Mouse (Mus musculus) embryo, embryonic 11 days (tissue): ENCODE results near the gene Dnajc22.

Source experiments
- DNase-seq: peaks from one replicate; pipeline ENCODE4 v3.0.0-alpha.2; 2015

The Dnajc22 gene

GRCm38 (mm10) chr15:99116539-99116938, 23.6 kb downstream of the Dnajc22 start:
- DNase-seq = no peak

GRCm38 (mm10) chr15:99120814-99121213, 27.8 kb downstream of the Dnajc22 start:
- no peak for DNase-seq

DNA sequence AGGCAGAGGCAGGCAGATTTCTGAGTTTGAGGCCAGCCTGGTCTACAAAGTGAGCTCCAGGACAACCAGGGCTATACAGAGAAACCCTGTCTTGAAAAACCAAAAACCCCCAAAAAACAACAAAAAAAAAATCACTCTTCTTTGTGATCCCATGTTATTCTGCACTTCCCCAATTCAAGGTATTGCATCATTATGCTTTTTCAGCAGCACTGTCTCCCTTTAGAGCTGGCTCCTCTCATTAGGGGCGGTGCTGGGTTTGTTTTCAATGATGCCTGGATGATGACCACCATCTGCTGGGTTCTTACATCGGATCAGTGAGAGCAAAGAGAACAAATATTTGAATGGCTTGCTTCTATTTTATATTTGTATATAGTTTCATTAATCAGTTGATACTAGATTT, 29.7 kb downstream of the Dnajc22 start:
- DNase-seq = no peak

- no peak for DNase-seq
Measured at GRCm38 (mm10) chr15:99125711-99126080, 32.7 kb downstream of the Dnajc22 start, which contains the start of gene Spats2. Gene Spats2, plus strand, starts transcription at chr15:99125916.

DNA sequence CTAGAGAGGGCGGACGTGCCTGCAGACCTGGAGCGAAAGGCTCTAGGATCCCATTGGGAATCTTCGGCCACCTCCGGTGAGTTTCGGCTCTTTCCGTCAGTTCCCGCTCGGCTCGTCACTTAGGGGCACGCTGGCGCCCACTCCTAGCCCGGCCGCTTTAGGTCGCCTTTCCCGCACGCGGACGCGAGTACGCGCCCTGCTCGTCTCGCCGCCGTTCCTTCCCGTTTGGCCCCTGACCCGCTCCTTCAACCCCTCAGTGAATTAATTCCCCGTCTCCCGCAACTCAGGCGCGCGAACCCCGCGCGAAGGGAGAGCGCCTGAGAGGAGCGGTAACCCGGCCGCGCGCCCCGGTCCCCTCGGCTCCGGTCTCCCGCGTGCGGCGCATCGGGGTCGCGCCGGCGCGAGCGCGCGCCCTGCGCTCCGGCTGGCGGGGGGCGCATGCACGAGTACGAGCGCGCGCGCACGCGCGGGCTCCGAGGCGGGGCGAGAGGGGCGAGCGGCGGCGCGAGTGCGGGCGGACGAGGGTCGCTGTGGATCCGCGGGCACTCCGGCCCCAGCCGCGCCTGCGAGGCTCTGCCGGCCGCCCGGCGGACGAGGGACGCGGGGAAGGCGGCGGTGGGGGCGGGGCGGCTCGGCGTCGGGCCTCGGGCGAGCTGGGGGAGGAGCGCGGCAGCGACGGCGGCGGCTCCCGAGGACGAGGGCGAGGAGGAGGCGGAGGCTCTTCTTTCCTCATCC, 33.3 kb downstream of the Dnajc22 start:
- DNase-seq = peak; percentile 96

DNA sequence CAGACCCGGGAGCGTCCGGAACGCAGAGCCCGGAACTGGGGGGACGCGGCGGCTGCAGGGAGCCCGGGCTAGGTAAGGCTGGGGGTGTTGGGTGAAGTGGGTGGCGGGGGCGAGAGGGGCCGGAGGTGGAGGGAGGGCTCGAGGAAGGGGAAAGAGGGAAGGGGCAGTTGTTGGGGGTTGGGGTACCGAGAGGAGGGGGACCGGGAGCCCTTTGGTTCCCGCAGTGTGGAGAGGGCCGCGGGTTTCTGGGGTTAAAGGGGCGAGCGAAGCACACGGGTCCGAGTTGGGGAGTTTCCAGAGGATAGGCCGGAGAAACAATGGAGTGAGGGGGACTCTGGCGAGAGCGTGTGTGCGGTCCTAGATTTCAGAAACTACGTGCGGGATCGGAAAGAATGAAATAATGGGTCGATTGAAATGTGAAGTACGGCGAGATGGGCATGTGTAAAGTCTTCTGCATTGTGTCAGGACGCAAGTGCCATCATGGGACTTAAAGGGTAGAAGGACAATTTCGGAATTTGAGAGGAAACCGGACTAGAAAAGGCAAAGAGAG, 33.9 kb downstream of the Dnajc22 start:
- peak; percentile 61 for DNase-seq

- peak; percentile 11 for DNase-seq
Measured at GRCm38 (mm10) chr15:99127851-99128522, 35.0 kb downstream of the Dnajc22 start.

GRCm38 (mm10) chr15:99129441-99129840, 36.5 kb downstream of the Dnajc22 start:
- DNase-seq = peak; percentile 15

GRCm38 (mm10) chr15:99129956-99130910, 37.3 kb downstream of the Dnajc22 start:
- peak; percentile 61 for DNase-seq

- DNase-seq = no peak
Measured at GRCm38 (mm10) chr15:99138389-99138788, 45.4 kb downstream of the Dnajc22 start.

DNA sequence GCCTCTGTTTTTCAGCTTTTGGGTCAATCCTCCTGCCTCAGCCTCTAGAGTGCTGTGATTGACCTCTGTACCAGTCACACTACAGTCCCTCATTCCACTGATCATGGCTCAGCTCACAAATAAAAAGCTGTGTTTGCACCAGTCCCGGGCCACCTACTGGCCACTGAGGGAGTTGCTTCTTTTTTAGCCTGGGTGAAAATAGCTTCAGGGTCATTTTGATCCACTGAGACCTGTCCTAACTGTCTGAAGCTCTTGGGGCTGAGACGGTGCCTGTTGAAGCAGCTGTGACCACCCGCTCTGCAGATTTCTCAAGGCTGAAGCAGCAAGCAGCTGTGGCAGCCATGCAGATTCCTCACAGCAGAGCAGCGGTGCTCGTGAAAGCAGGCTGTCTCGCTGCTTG, 46.7 kb downstream of the Dnajc22 start:
- DNase-seq = peak; percentile 69

- no peak for DNase-seq
Measured at GRCm38 (mm10) chr15:99150516-99150915, 57.5 kb downstream of the Dnajc22 start.

GRCm38 (mm10) chr15:99151324-99151723, 58.4 kb downstream of the Dnajc22 start:
- DNase-seq = no peak

DNA sequence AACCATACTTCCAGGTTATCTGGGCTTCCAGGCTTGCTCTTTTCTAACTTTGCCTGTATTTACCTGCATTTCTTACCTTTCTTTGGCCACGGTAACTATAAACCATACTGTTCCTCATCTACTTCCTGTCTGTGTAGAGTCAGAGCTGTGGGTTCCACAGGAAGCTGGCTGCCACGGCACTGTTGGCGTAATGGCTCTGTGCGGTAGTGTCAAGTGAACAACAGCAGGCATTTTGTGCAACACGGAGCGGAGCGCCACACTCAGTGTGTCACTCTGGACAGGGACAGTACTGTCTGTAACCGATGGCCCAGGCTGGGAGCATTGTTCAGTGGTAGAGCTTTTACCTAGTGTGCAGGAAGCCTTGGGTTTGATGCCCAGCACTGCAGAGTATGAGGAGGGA, 60.5 kb downstream of the Dnajc22 start:
- no peak for DNase-seq
